Mouse (Mus musculus): ENCODE data around the gene Dohh. TPM values are rescaled to one million over a fixed set of nuclear protein-coding genes. Genes with fewer than 3 reads are reported as not detected.

Dohh gene
- total RNA-seq, 2 experiments from 2014 or later = 38.1 to 39.8 TPM

GRCm38 (mm10) chr10:81434361-81435263 is 50.4 kb downstream of the Dohh start:
- no peak for TF ChIP-seq CTCF (IDR thresholded peaks at IDR 0.05)
- intact Hi-C loops (cut with DNase I) = loop anchor here (2.0 kb wide), 1 partner anchor 26 kb away; no protein-coding TSS in a partner anchor
- DNase-seq = peak; percentile 42
- Histone ChIP-seq H3K27ac (peak overlapping the region; percentile 96), H3K4me3 (peak overlapping the region; percentile 68)

GRCm38 (mm10) chr10:81435436-81435835 is 51.2 kb downstream of the Dohh start:
- DNase-seq = peak; percentile 91
- no peak for TF ChIP-seq CTCF (IDR thresholded peaks at IDR 0.05)
- intact Hi-C loops (cut with DNase I) = loop anchor here (2.0 kb wide), 1 partner anchor 27 kb away; no protein-coding TSS in a partner anchor
- peak overlapping the region; percentile 96 for H3K27ac ChIP-seq
- H3K4me3 ChIP-seq = peak overlapping the region; percentile 16; the same call in 1 of the 2 replicates

Small RNAs within 50 kb of the gene (microRNA-seq; reads per million reads assigned to microRNA genes)
- gene Mir1191b (not detected), gene Mir6913 (not detected)

Other genes starting within 250 kb of the Dohh start
- 10 to 100 TPM; 23.3 to 25.9 TPM for gene Zbtb7a, start 249.2 kb upstream of the Dohh start, total RNA-seq (2021)
- gene Pias4, start 216.5 kb upstream of the Dohh start, total RNA-seq (2021) = 10 to 100 TPM; 15.7 to 16.2 TPM
- 1,000 to 10,000 TPM; 1,128 to 1,335 TPM for gene Eef2, start 207.8 kb upstream of the Dohh start, total RNA-seq (2021)
- 10 to 100 TPM; 22.1 to 24.9 TPM for gene Dapk3, start 201.4 kb upstream of the Dohh start, total RNA-seq (2021)
- gene 4930442H23Rik, start 200.6 kb upstream of the Dohh start, total RNA-seq (2021) = not detected
- gene Nmrk2, start 182.4 kb upstream of the Dohh start, total RNA-seq (2021) = 10 to 100 TPM; 59.7 to 72.8 TPM
- gene Atcay, start 153.6 kb upstream of the Dohh start, total RNA-seq (2021) = not detected
- 1 to 10 TPM; 1.8 to 2.7 TPM for gene Zfr2, start 151.3 kb upstream of the Dohh start, total RNA-seq (2021)
- gene Matk, start 131.5 kb upstream of the Dohh start, total RNA-seq (2021) = under 1 TPM; 0.15 to 0.31 TPM
- gene Mrpl54, start 117.5 kb upstream of the Dohh start, total RNA-seq (2021) = 100 to 1,000 TPM; 103 to 112 TPM
- gene Apba3, start 117.5 kb upstream of the Dohh start, total RNA-seq (2021) = 100 to 1,000 TPM; 110 to 119 TPM
- not detected for gene Tjp3, start 92.8 kb upstream of the Dohh start, total RNA-seq (2021)
- 10 to 100 TPM; 20.7 to 25.0 TPM for gene Pip5k1c, start 91.5 kb upstream of the Dohh start, total RNA-seq (2021)
- gene Cactin, start 63.3 kb upstream of the Dohh start, total RNA-seq (2021) = 10 to 100 TPM in 1 of 2 experiments, 1 to 10 TPM in 1; 8.5 to 11.5 TPM
- under 1 TPM; 0.43 to 0.75 TPM for gene Tbxa2r, start 55.7 kb upstream of the Dohh start, total RNA-seq (2021)
- gene Gipc3, start 41.2 kb upstream of the Dohh start, total RNA-seq (2021) = 1 to 10 TPM in 1 of 2 experiments, under 1 TPM in 1; 0.69 to 1.3 TPM
- 10 to 100 TPM; 22.9 to 28.2 TPM for gene Hmg20b, start 33.9 kb upstream of the Dohh start, total RNA-seq (2021)
- 1 to 10 TPM; 2.2 to 3.3 TPM for gene Mfsd12, start 26.9 kb upstream of the Dohh start, total RNA-seq (2021)
- gene 4930404N11Rik, start 18.6 kb upstream of the Dohh start, total RNA-seq (2021) = 1 to 10 TPM in 1 of 2 experiments, under 1 TPM in 1; 0.89 to 1.2 TPM
- gene Fzr1, start 5.9 kb upstream of the Dohh start, total RNA-seq (2021) = 10 to 100 TPM; 14.0 to 18.8 TPM
- gene Gm48551, start within 50 bp of the Dohh start, total RNA-seq (2021) = 1 to 10 TPM in 1 of 2 experiments, under 1 TPM in 1; 0.87 to 2.8 TPM
- gene Gm48552, start 4.6 kb downstream of the Dohh start, total RNA-seq (2021) = 1 to 10 TPM in 1 of 2 experiments, under 1 TPM in 1; 0.84 to 1.0 TPM
- not detected for gene Smim24, start 8.6 kb downstream of the Dohh start, total RNA-seq (2021)
- gene Nfic, start 71.2 kb downstream of the Dohh start, total RNA-seq (2021) = 100 to 1,000 TPM; 207 to 215 TPM
- under 1 TPM in 1 of 2 experiments, not detected in 1; 0.17 TPM for gene Celf5, start 98.3 kb downstream of the Dohh start, total RNA-seq (2021)
- gene Ncln, start 112.0 kb downstream of the Dohh start, total RNA-seq (2021) = 10 to 100 TPM; 38.3 to 44.8 TPM
- 1 to 10 TPM in 1 of 2 experiments, under 1 TPM in 1; 0.97 to 1.2 TPM for gene S1pr4, start 115.7 kb downstream of the Dohh start, total RNA-seq (2021)
- gene Gna15, start 139.8 kb downstream of the Dohh start, total RNA-seq (2021) = under 1 TPM; 0.26 to 0.53 TPM
- 10 to 100 TPM; 25.7 to 30.3 TPM for gene Gna11, start 160.8 kb downstream of the Dohh start, total RNA-seq (2021)
- 100 to 1,000 TPM; 847 to 871 TPM for gene Aes, start 175.1 kb downstream of the Dohh start, total RNA-seq (2021)
- 1 to 10 TPM; 5.6 to 7.3 TPM for gene Tle2, start 190.1 kb downstream of the Dohh start, total RNA-seq (2021)
- 1 to 10 TPM; 5.6 to 6.7 TPM for gene Tle6, start 216.6 kb downstream of the Dohh start, total RNA-seq (2021)
- gene BC025920, start 221.8 kb downstream of the Dohh start, total RNA-seq (2021) = 1 to 10 TPM; 2.5 to 3.9 TPM
- 1 to 10 TPM; 4.7 to 5.6 TPM for gene Sirt6, start 243.4 kb downstream of the Dohh start, total RNA-seq (2021)
- 10 to 100 TPM in 1 of 2 experiments, 1 to 10 TPM in 1; 6.8 to 10.5 TPM for gene Ankrd24, start 244.1 kb downstream of the Dohh start, total RNA-seq (2021)

Measured in gastrocnemius, adult 2 months (tissue).